Mouse (Mus musculus): ENCODE measurements around the gene Nhej1.

DNA sequence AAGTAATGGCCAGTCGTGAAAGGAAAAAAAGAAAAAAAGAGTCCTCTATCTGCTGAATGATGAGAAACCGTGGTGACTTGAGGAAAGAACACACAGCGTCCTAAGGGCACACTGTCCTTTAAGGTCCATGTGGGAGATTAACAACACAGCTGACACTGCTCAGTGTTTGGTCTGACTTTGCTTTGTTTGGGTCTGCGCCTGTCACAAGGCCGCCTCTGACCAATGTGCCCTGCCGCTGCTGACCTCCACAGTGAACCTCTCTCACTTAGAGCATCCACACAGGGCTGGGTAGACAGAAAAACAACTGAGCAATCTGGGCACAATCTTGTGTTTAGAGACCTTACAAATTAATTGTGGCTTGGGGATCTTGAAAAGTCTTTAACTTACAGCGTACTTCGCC, 148.0 kb downstream of the Nhej1 start:
- TF ChIP-seq POLR2A (IDR thresholded peaks at IDR 0.05; ENCODE audit: low read depth, low read length) (no peak), CTCF (IDR thresholded peaks at IDR 0.05; ENCODE audit: extremely low read depth, insufficient read depth, insufficient read length, insufficient replicate concordance) (no peak)

Measured in spleen, adult 2 months (tissue).